ENCODE assay signal across 7 mouse cellular contexts in the genomic region with DNA sequence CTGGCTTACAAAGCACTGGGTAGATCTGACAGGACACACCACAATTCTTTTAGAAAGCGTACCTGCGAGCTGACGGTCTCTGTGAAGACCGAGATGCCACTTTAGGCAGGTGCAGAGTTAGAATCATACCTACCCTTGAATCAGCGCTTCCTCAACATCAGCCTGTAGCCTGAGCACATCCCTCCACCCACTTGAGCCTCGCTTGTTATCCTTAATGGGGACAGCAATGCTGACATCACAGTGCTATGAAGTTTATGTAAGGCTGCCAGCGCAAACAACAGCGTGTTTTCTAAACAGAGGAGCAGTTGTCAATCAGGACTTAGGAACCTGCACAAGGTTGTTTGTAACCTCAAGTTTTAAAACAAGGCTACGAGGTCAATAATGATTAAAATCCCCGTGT. TPM values are rescaled to one million over a fixed set of nuclear protein-coding genes. Genes with fewer than 3 reads are reported as not detected.
A peak's percentile ranks its signal among the peaks of the same experiment; 100 is the strongest.
DNase-seq lines count a peak whose midpoint lies in the region; ATAC-seq and TF ChIP-seq lines count a peak whose summit lies in the region.

No protein-coding gene starts in this region.

- no peaks in the 10 kb centered on the region for H3K4me1 ChIP-seq in kidney, embryonic 16.5 days (ENCODE audit: insufficient read depth, low read length)
- H3K4me1 ChIP-seq in liver, postnatal 0 days (ENCODE audit: insufficient read depth), result 0 out of 2 replicates have a peak, but pooled peaks cover 5% of the 10 kb centered on the region

- TF ChIP-seq CTCF in liver, postnatal 0 days (IDR thresholded peaks at IDR 0.05; ENCODE audit: low read depth), result no peak

- 17% methylated on average over 10 of the region's 10 CpGs for WGBS in kidney, embryonic 16.5 days
- WGBS in liver, postnatal 0 days (ENCODE audit: insufficient replicate concordance), result 24% methylated on average over 10 of the region's 10 CpGs

- no peak for TF ChIP-seq EP300 in liver, postnatal 0 days (IDR thresholded peaks at IDR 0.05; ENCODE audit: low read depth)

- peak; percentile 53; the same call in 1 of the 2 replicates for ATAC-seq in kidney, embryonic 16.5 days (ENCODE audit: low FRiP score, low TSS enrichment)
- ATAC-seq in liver, postnatal 0 days, result peak; percentile 82

- H3K9me3 ChIP-seq in kidney, embryonic 16.5 days (ENCODE audit: low read length), result no peaks in the 10 kb centered on the region
- no peaks in the 10 kb centered on the region for H3K9me3 ChIP-seq in liver, postnatal 0 days (ENCODE audit: low read length)

- no peaks in the 10 kb centered on the region for H3K36me3 ChIP-seq in kidney, embryonic 16.5 days (ENCODE audit: insufficient read depth, low read length)
- H3K36me3 ChIP-seq in liver, postnatal 0 days (replicated peaks; ENCODE audit: insufficient read depth, low read length), result no peaks in the 10 kb centered on the region

- no peaks in the 10 kb centered on the region for H3K27me3 ChIP-seq in kidney, embryonic 16.5 days (ENCODE audit: insufficient read depth, low read length)
- no peaks in the 10 kb centered on the region for H3K27me3 ChIP-seq in liver, postnatal 0 days (ENCODE audit: insufficient read depth, low read length)

- H3K4me3 ChIP-seq in kidney, embryonic 16.5 days (ENCODE audit: low read length), result peak overlapping the region; percentile 61
- peak overlapping the region; percentile 51 for H3K4me3 ChIP-seq in liver, postnatal 0 days (ENCODE audit: low read depth, low read length)

- no peak overlapping the region for H3K27ac ChIP-seq in kidney, embryonic 16.5 days (ENCODE audit: low read length)
- peak overlapping the region; percentile 80 for H3K27ac ChIP-seq in liver, postnatal 0 days (ENCODE audit: low read depth)

- peak overlapping the region; percentile 80 for H3K4me2 ChIP-seq in kidney, embryonic 16.5 days (replicated peaks; ENCODE audit: low read depth, low read length)
- peak overlapping the region; percentile 81 for H3K4me2 ChIP-seq in liver, postnatal 0 days (ENCODE audit: low read depth, low read length)

- peak; percentile 78 for DNase-seq in brain, adult 2 months (ENCODE audit: low read depth, low spot score)
- DNase-seq in cerebellum, adult 8-10 months, result peak; percentile 44
- DNase-seq in frontal cortex, postnatal 36 days (ENCODE audit: low spot score in 2 of 2), result peak; percentile 30 to 56
- no peak for DNase-seq in liver, postnatal 0 days
- DNase-seq in retina, adult 2 months (ENCODE audit: low read depth, low spot score), result peak; percentile 11
- DNase-seq in MN1 (ENCODE audit: low spot score), result no peak

- H3K9ac ChIP-seq in kidney, embryonic 16.5 days (replicated peaks; ENCODE audit: low read length), result peak overlapping the region; percentile 67
- peak overlapping the region; percentile 64 for H3K9ac ChIP-seq in liver, postnatal 0 days (replicated peaks)

RNA-seq across cellular contexts. Expression of a gene that starts 27.1 kb away (rescaled TPM):
- polyA plus RNA-seq in kidney, embryonic 16.5 days (2015; fragmentation: Nextera tagmentation; extraction: Ambion mirVana), result 382 and 413 TPM in 2 replicates
- 1,130 and 1,294 TPM in 2 replicates for polyA plus RNA-seq in liver, postnatal 0 days (2015; fragmentation: Nextera tagmentation; extraction: Ambion mirVana)

RNA-seq across cellular contexts. Expression of a gene that starts 31.1 kb away (rescaled TPM):
- 43.3 and 55.4 TPM in 2 replicates for polyA plus RNA-seq in kidney, embryonic 16.5 days (2015; fragmentation: Nextera tagmentation; extraction: Ambion mirVana)
- polyA plus RNA-seq in liver, postnatal 0 days (2015; fragmentation: Nextera tagmentation; extraction: Ambion mirVana), result 37.8 and 39.3 TPM in 2 replicates

Comparison
In these comparisons a context has a peak if more than half of its experiments do, and no peak if none do; other contexts are left out.
1. DNase-seq: peak in brain, adult 2 months (single experiment), cerebellum, adult 8-10 months (single experiment), frontal cortex, postnatal 36 days (2 of 2) and retina, adult 2 months (single experiment); none in liver, postnatal 0 days (single experiment) and MN1 (single experiment).